Mouse (Mus musculus) CD4-positive, CD25-positive, alpha-beta regulatory T cell, adult 2 months (primary cell): ENCODE data around the gene Zcchc18.
"Not testable (repeated sequence)": the region's sequence is repeated elsewhere in the genome, so short reads cannot be mapped to it uniquely, and the experiment has no call there.

Experiments used
- DNase-seq: peaks from one replicate; pipeline ENCODE4 v3.0.0-alpha.2; 2012; ENCODE audit warnings: low read depth, low spot score

The Zcchc18 gene

GRCm38 (mm10) chrX:136992978-136993547 is at the start of gene Zcchc18:
Gene Zcchc18, plus strand, starts transcription at chrX:136993155.
- DNase-seq, result peak; percentile 80

DNA sequence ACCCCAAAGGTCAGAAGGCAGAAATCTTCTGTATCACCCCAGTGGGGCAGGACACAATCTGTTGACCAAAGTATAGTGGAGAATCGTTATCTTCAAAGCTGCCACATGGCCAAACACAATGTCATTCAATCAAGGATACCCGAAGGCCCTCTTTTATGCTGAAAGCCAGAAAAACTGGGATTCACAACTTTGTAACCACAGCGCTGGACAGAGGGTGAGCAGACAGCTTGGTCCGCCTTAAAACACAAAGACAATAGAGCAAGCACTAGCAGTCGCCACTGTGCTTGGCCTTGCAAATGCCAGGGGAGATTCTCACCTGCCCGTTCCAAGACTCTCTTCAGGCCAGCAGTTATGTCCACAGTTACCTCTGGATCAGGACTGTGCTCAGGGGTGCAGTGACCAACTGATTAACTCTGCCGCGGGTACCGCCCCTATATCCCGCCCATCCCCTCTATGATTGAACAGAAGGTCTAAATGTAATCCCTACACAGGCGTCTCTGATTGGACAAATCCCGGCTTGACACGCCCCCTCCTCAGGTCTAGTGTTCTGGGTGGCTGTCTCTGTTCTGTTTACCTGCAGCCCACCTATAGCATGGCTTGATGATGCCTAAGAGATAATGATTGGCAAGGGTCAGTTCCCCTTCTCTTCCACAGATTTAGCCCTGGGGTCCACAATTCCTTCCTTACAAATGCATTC is 35.2 kb upstream of the Zcchc18 start:
- peak; percentile 14 for DNase-seq

DNA sequence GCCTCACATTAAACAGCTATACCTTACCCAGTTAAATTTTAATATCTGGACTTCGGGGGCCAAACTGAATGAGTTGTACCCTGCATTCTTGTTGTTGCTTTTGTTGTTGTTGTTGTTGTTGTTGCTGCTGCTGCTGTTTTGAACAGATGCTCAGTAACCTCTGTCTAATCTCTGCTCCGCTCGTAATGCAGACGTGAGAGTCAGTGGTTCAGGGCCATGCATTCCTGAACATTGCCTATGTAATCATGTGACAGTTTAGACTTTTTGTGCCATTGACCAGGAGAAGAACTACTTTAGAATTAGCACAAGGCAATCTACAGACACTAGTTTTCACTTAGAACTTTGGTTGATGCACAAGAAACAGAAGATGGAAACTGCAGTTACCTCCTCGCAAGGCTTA is 34.7 kb upstream of the Zcchc18 start:
- DNase-seq, result not testable (repeated sequence)

DNA sequence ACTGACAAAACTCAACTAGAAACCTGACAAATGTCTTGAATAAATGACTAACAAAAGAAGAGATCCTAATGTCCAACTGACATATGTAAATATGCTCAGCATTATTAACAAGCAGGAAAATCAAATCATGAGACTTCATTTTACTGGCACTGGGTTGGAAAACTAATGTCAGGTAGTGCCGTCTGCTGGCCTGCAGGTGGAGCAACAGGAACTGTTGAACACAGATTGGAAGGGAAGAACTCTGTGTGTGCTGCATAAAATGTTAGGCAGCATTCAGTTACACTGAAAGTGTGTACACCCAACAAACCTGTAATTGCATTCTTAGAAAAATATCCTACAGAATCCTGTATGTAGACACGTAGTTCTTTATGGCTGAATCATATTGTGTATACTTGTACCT is 33.3 kb upstream of the Zcchc18 start:
- DNase-seq, result peak; percentile 32

DNA sequence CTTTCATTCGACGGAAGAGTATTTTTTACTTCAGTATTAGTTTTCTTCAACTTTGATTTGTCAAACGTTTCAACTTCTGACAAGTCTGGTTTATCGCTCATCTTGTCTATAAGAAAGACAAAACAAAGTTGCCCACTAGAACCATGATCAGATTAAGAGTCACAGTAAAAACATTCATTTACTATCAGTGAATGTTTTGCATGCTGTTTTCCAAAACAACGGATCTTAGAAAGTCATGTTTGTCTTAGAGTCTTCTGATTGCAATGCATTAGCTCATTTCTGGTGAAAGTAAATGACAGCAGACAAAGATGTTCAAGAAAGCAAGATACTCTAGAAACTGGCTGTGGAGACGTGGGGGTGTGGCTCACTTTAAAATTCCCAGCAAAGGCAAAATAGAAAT is 17.6 kb upstream of the Zcchc18 start, which contains the start of gene Tmsb15b2:
Gene Tmsb15b2 (minus strand): TSS at position 101 of the 400 bp plus-strand sequence.
- not testable (repeated sequence) for DNase-seq

- DNase-seq, result peak; percentile 85
Observed at GRCm38 (mm10) chrX:136976424-136977084, 16.4 kb upstream of the Zcchc18 start, which contains the start of the genes Tmsb15l and Tmsb15b1. Gene Tmsb15l, minus strand, starts transcription at chrX:136976869. Gene Tmsb15b1, minus strand, starts transcription at chrX:136976874.

DNA sequence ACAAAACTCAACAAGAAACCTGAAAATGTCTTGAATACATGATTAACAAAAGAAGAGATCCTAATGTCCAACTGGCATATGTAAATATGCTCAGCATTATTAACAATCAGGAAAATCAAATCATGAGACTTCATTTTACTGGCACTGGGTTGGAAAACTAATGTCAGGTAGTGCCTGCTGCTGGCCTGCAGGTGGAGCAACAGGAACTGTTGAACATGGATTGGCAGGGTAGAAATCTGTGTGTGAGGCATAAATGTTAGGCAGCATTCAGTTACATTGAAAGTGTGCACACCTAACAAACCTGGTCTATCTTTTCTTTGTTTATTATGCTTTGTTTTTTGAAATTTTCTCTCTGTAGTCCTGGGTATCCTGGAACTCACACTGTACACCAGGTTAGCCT is 14.3 kb upstream of the Zcchc18 start:
- peak; percentile 49 for DNase-seq

DNA sequence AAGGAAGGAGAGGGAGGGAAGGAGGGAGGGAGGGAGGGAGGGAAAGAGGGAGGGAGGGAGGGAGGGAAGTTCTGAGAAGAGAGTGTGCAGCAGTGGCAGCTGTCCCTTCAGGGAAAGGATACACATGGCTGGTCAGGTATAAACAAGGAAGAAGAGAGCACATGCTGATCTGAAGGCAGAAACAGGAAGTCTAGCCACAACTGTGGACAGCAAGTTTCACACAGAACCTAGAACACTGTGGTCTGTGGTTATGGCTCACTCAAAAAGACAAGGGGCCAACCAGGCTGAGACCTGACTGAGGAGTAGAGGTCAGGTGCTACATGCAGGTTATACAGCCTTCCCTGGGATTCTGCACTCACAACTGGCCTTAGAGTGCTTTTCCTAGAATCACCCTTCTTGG is 6.9 kb upstream of the Zcchc18 start:
- DNase-seq, result peak; percentile 14

DNA sequence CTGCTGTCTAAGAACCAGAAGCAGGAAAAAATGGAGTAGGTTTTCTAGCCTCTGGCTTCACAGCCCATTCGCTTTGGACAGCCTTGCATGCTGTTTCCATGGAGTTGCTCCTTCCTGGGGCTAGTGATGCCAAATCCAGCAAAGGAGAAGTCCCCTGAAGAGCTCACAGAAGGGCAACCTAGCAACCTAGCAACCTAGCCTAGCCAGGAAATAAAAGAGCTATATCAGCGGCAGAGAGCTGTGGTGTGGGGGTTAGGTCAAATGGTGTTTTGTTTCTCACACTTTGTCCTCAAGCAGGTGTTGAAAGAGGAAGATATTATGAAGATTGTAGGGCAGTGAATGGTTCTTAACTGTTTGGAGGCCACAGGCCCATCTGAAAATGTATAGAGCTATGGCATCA is 1.7 kb upstream of the Zcchc18 start:
- peak; percentile 2 for DNase-seq

DNA sequence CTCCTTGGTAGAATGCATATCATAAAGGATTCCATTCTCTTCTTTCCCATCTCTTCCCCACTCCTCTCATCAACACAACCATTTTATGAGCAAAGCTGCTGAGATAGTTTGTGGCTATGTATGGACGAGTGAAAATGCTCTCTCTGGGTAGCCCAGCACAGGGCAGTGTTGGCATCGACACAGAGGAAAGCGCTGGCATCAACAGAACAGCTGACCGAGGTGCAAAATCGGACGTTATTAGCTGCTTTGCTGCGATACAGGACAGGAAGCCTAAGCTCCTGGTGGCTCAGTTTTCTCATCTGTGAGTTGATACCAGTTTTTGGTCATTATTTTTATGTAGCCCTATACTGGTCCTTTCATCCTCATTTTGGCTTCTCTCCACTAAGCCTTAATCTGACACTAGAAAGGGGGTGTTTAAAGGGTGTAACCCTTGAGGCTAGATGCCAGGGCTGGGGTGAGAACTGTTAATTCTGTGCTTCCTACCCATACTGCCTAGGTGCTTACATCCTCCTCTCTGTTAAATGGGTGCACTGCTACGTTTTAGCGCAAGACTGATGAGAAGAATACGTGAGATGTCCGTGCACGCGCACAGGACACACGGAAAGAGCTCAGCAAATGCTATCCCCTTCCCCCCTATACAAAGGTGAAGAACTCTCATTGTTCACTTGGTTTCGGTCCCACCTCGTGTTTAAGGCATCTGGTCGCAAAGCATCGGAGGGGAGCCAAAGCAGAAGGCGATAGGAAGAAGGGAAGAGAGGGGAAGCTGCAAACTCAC is 577 bp upstream of the Zcchc18 start:
- peak; percentile 49 for DNase-seq

DNA sequence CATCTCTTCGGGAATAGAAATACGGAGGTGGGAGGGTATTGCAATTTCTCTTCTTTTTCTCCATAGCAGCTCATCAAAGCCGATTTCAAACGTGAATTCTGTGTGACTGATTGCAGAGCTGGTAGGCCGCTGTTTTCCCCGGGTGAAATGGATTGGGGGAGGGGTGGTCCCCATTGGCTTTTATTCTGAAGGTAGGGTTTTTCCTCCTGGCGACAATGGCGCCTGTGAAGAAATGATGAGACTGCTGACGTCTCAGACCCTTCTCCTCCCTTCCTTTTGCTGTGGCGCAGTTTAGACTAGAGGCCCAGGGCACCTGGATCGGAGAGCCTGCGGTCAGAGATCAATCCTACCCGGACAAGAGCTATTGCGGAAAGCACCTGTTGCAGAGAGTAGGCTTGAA is 686 bp downstream of the Zcchc18 start:
- peak; percentile 29 for DNase-seq

- DNase-seq, result no peak
Observed at GRCm38 (mm10) chrX:136996256-136996655, 3.3 kb downstream of the Zcchc18 start.

- peak; percentile 83 for DNase-seq
Observed at GRCm38 (mm10) chrX:137015099-137015709, 22.2 kb downstream of the Zcchc18 start.

- no peak for DNase-seq
Observed at GRCm38 (mm10) chrX:137017668-137018067, 24.7 kb downstream of the Zcchc18 start.

GRCm38 (mm10) chrX:137019310-137019709 is 26.4 kb downstream of the Zcchc18 start:
- DNase-seq, result peak; percentile 78

GRCm38 (mm10) chrX:137030916-137031315 is 38.0 kb downstream of the Zcchc18 start:
- no peak for DNase-seq

DNA sequence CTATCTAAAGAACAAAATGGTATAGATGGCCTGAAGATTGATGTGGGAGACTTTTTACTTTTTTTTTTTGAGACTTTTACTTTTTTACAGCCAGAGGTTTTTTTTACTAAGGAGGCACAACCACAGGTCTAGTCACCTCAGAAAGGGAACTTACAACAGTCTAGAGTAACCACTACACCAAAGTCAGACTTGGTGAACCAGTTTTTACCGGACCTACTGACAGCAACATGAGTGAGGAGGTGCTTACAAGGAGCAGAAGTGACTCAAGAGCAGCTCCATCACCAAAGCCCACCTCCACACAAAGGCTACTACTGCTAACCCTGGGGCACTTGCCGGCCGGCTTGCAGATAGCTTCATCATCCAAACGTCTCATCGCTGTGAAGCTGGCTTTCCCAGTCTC is 38.8 kb downstream of the Zcchc18 start:
- DNase-seq, result no peak

DNA sequence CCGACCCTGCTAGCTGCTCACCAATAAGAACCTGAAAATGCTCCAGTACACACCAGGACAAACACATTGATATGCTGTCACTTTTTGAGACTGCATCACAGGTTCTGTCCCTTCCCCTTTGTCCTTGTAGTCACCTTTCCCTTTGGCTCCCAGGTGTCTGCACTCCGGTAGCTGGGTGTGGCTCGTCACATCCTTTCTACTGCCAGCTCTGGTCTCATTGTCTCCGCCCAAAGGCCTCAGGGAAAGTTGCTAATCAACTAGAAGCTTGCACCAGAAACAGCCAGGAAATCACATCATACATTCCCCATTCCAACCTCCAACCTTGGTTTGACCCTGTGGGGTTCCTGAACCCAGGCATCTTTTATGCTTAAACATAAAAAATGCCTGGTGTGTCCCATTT is 41.4 kb downstream of the Zcchc18 start:
- DNase-seq, result no peak

GRCm38 (mm10) chrX:137037470-137037999 is 44.6 kb downstream of the Zcchc18 start:
- DNase-seq, result no peak

GRCm38 (mm10) chrX:137038000-137038483 is 45.1 kb downstream of the Zcchc18 start, which contains the start of gene Slc25a53:
Gene Slc25a53, minus strand, starts transcription at chrX:137038302.
- peak; percentile 87 for DNase-seq

GRCm38 (mm10) chrX:137038502-137038901 is 45.5 kb downstream of the Zcchc18 start:
- no peak for DNase-seq
